Mouse (Mus musculus): ENCODE data around the gene Inf2. TPM values are rescaled to one million over a fixed set of nuclear protein-coding genes. Genes with fewer than 3 reads are reported as not detected.
A peak's percentile ranks its signal among the peaks of the same experiment; 100 is the strongest.

Inf2 gene
- polyA plus RNA-seq, 2 experiments: 2.0 to 6.2 TPM

DNA sequence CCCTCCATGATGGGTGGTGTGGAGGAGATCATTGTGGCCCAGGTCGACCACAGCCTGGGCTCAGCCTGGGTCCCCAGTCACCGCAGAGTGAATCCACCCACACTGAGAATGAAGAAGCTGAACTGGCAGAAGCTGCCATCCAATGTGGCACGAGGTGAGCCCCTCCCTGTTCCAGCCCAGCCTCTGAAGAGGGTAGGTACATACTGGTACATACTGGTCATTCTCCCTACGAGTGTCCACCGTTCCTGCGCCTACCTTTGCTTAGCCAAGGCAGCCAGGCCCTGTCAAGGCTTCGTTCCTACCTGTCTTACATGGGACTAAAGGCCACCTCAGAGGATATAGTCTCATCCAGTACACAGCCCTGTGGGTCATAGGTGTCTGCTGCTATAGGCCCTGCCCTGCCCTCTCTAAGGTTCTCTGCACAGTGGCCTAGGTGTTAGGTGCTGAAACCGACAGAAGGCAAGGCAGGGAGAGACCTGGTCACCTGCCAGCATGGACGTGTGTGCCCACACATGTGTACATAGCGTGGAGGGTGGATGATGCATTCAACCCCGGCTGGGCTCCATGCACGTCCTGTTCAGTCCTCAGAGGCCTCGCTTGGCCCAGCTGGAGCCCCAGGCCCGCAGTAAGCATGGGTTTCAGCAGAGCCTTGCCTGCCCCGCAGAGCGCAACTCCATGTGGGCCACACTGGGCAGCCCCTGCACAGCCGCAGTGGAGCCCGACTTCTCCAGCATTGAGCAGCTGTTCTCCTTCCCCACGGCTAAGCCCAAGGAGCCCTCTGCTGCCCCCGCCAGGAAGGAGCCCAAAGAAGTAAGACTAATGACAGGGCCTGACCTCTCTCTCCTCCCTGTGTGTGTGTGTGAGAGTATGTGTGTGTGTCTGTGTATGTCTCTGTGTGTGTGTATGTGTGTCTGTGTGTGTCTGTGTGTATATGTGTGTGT, 16.4 kb downstream of the Inf2 start:
- 62% methylated on average over 20 of the region's 20 CpGs for WGBS (ENCODE audit: insufficient replicate concordance)
- H3K27me3 ChIP-seq (ENCODE audit: control insufficient read depth, insufficient read depth, low read length): no peaks in the 10 kb centered on the region

DNA sequence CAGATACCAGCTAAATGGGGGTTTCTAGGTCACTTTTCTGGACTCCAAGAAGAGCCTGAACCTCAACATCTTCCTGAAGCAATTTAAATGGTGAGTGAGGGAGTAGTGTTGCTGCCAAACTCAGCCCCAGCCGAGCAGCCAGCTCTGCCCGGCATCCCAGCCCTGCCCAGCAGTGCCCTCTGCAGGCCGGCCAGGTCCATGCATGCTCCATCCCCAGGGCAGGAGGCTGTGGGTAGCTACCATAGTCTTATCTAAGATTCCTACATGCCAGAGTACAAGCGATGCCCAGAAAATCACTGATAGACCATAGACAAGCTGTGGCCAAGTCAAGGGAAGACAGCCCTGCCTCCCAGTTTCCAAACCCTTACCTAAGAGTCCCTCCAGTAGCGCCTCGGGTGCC, 17.2 kb downstream of the Inf2 start:
- DNase-seq (ENCODE audit: low read depth in 3 of 3, low spot score in 3 of 3) (no peak), ATAC-seq (ENCODE audit: insufficient read depth) (peak; percentile 49)
- Histone ChIP-seq H3K4me2 (ENCODE audit: low read depth) (no peak overlapping the region), H3K36me3 (replicated peaks; ENCODE audit: control insufficient read depth, insufficient read depth, low read depth) (no peaks in the 10 kb centered on the region), H3K27me3 (ENCODE audit: control insufficient read depth, insufficient read depth, low read length) (no peaks in the 10 kb centered on the region), H3K9me3 (ENCODE audit: control insufficient read depth, low read length) (no peaks in the 10 kb centered on the region), H3K9ac (replicated peaks) (no peak overlapping the region), H3K4me3 (ENCODE audit: insufficient read depth in 1 of 2, low read depth in 2 of 2, low read length in 2 of 2) (no peak overlapping the region), H3K4me1 (replicated peaks; ENCODE audit: control insufficient read depth in 2 of 2, insufficient read depth in 2 of 2, low read length in 1 of 2) (no peaks in the 10 kb centered on the region), H3K27ac (no peak overlapping the region)
- peak; percentile 94 for TF ChIP-seq CTCF (IDR thresholded peaks at IDR 0.05; ENCODE audit: low read depth)
- TF ChIP-seq EP300 (IDR thresholded peaks at IDR 0.05; ENCODE audit: low read depth): no peak
- 32% methylated on average over 6 of the region's 6 CpGs for WGBS (ENCODE audit: insufficient replicate concordance)

More for the DNA sequence above, 16.4 kb downstream of the Inf2 start:
- no peak for DNase-seq (ENCODE audit: low read depth in 3 of 3, low spot score in 3 of 3)
- no peak overlapping the region for H3K27ac ChIP-seq
- peaks cover 0 to 3% of the 10 kb centered on the region in 2 experiments; a peak in 1 of 4 replicates for H3K4me1 ChIP-seq (replicated peaks; ENCODE audit: control insufficient read depth in 2 of 2, insufficient read depth in 2 of 2, low read length in 1 of 2)
- H3K4me2 ChIP-seq (ENCODE audit: low read depth): no peak overlapping the region
- no peaks in the 10 kb centered on the region for H3K36me3 ChIP-seq (replicated peaks; ENCODE audit: control insufficient read depth, insufficient read depth, low read depth)
- no peak overlapping the region for H3K9ac ChIP-seq (replicated peaks)
- no peak overlapping the region for H3K4me3 ChIP-seq (ENCODE audit: insufficient read depth in 1 of 2, low read depth in 2 of 2, low read length in 2 of 2)
- ATAC-seq (ENCODE audit: insufficient read depth): peak; percentile 40; the same call in 1 of the 2 replicates
- H3K9me3 ChIP-seq (ENCODE audit: control insufficient read depth, low read length): no peaks in the 10 kb centered on the region
- TF ChIP-seq EP300 (IDR thresholded peaks at IDR 0.05; ENCODE audit: low read depth) (no peak), CTCF (IDR thresholded peaks at IDR 0.05; ENCODE audit: low read depth) (peak; percentile 48)

DNA sequence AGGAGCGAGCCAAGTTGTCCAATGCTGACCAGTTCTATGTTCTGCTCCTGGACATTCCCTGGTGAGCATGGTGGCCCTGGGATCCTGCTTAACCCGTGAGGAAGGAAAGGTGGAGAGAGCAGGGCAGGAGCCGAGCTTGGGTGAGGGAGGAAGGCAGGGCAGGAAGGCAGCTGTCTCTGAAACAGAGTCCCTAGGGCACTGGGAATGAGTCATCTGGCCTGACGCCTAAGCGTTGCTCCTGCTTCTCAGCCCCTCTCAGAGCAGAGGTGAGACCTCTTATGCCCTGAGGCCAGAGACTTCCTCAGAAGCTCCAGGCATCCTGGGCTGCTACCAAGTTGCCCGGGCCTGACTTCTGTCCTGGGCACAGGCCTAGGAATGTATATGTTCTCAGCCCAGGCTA, 18.4 kb downstream of the Inf2 start:
- no peak for ATAC-seq (ENCODE audit: insufficient read depth)
- no peaks in the 10 kb centered on the region for H3K36me3 ChIP-seq (replicated peaks; ENCODE audit: control insufficient read depth, insufficient read depth, low read depth)
- H3K9me3 ChIP-seq (ENCODE audit: control insufficient read depth, low read length): no peaks in the 10 kb centered on the region
- DNase-seq (ENCODE audit: low read depth in 3 of 3, low spot score in 3 of 3): no peak
- no peak overlapping the region for H3K4me2 ChIP-seq (ENCODE audit: low read depth)
- H3K4me1 ChIP-seq (replicated peaks; ENCODE audit: control insufficient read depth in 2 of 2, insufficient read depth in 2 of 2, low read length in 1 of 2): no peaks in the 10 kb centered on the region
- H3K27ac ChIP-seq: no peak overlapping the region
- no peaks in the 10 kb centered on the region for H3K27me3 ChIP-seq (ENCODE audit: control insufficient read depth, insufficient read depth, low read length)
- no peak overlapping the region for H3K4me3 ChIP-seq (ENCODE audit: insufficient read depth in 1 of 2, low read depth in 2 of 2, low read length in 2 of 2)
- TF ChIP-seq EP300 (IDR thresholded peaks at IDR 0.05; ENCODE audit: low read depth) (no peak), CTCF (IDR thresholded peaks at IDR 0.05; ENCODE audit: low read depth) (no peak)
- H3K9ac ChIP-seq (replicated peaks): no peak overlapping the region
- 70% methylated on average over 6 of the region's 6 CpGs for WGBS (ENCODE audit: insufficient replicate concordance)

DNA sequence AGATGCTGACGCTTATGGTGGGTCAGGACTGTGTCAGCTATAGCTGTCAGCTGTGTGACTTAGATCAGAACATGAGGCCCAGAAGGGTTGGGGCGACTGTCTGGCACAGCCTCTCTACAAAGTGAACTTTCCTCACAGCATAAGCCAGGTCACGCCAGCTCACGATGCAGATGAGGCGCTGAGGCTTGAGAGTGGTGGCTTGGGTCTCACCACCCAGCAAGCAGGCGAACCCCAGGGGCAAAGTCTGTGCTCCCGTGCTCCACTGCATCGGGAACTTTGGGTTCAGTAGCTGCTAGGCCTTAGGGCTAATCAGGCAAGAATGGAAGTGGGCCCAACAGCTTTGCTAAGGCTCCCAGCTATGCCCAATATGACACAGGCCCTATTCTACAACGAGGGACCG, 20.4 kb downstream of the Inf2 start:
- TF ChIP-seq EP300 (IDR thresholded peaks at IDR 0.05; ENCODE audit: low read depth): no peak
- TF ChIP-seq CTCF (IDR thresholded peaks at IDR 0.05; ENCODE audit: low read depth): no peak
- no peaks in the 10 kb centered on the region for H3K36me3 ChIP-seq (replicated peaks; ENCODE audit: control insufficient read depth, insufficient read depth, low read depth)
- DNase-seq (ENCODE audit: low read depth in 3 of 3, low spot score in 3 of 3) (no peak), ATAC-seq (ENCODE audit: insufficient read depth) (no peak)
- no peak overlapping the region for H3K27ac ChIP-seq
- H3K4me1 ChIP-seq (replicated peaks; ENCODE audit: control insufficient read depth in 2 of 2, insufficient read depth in 2 of 2, low read length in 1 of 2): no peaks in the 10 kb centered on the region
- no peak overlapping the region for H3K4me2 ChIP-seq (ENCODE audit: low read depth)
- no peaks in the 10 kb centered on the region for H3K27me3 ChIP-seq (ENCODE audit: control insufficient read depth, insufficient read depth, low read length)
- H3K9me3 ChIP-seq (ENCODE audit: control insufficient read depth, low read length): no peaks in the 10 kb centered on the region
- H3K4me3 ChIP-seq (ENCODE audit: insufficient read depth in 1 of 2, low read depth in 2 of 2, low read length in 2 of 2): no peak overlapping the region
- WGBS (ENCODE audit: insufficient replicate concordance): 74% methylated on average over 10 of the region's 10 CpGs
- H3K9ac ChIP-seq (replicated peaks): no peak overlapping the region

DNA sequence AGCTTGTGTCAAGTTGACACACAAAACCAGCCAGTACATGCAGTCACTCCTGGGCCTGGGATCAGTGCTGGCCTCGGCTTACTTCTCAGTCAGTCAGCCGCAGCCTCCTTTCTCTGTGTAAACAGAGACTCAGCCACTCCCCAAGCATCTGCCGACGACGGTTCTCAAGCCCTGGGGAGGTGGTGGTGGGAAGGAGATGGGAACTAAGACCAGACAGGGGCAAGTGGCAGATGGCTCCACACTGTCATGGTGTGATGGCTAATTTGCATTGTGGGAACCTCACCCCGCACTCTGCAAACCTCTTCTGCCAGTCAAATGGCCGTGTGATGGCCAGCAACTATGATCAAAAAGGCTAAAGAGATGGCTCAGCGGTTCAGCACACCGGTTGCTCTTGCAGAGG, 28.1 kb downstream of the Inf2 start:
- Histone ChIP-seq H3K27me3 (ENCODE audit: control insufficient read depth, insufficient read depth, low read length) (no peaks in the 10 kb centered on the region; the same call in none of the 2 replicates), H3K9ac (replicated peaks) (no peak overlapping the region), H3K36me3 (replicated peaks; ENCODE audit: control insufficient read depth, insufficient read depth, low read depth) (no peaks in the 10 kb centered on the region), H3K27ac (no peak overlapping the region), H3K4me1 (replicated peaks; ENCODE audit: control insufficient read depth in 2 of 2, insufficient read depth in 2 of 2, low read length in 1 of 2) (peaks cover 3 to 9% of the 10 kb centered on the region in 2 experiments; a peak in 2 of 4 replicates), H3K4me3 (ENCODE audit: insufficient read depth in 1 of 2, low read depth in 2 of 2, low read length in 2 of 2) (no peak overlapping the region), H3K9me3 (ENCODE audit: control insufficient read depth, low read length) (no peaks in the 10 kb centered on the region), H3K4me2 (ENCODE audit: low read depth) (no peak overlapping the region)
- DNase-seq (ENCODE audit: low read depth in 3 of 3, low spot score in 3 of 3) (no peak), ATAC-seq (ENCODE audit: insufficient read depth) (no peak)
- TF ChIP-seq CTCF (IDR thresholded peaks at IDR 0.05; ENCODE audit: low read depth) (no peak), EP300 (IDR thresholded peaks at IDR 0.05; ENCODE audit: low read depth) (no peak)
- WGBS (ENCODE audit: insufficient replicate concordance): 63% methylated on average over 9 of the region's 9 CpGs
